Mouse (Mus musculus): Measurements from ENCODE around the gene Fam173a. TPM values are rescaled to one million over a fixed set of nuclear protein-coding genes. Genes with fewer than 3 reads are reported as not detected.
"Not testable (repeated sequence)": the region's sequence is repeated elsewhere in the genome, so short reads cannot be mapped to it uniquely, and the experiment has no call there.

Gene Fam173a
- polyA plus RNA-seq, 1 experiment from 2014 or later, result 92.6 TPM

DNA sequence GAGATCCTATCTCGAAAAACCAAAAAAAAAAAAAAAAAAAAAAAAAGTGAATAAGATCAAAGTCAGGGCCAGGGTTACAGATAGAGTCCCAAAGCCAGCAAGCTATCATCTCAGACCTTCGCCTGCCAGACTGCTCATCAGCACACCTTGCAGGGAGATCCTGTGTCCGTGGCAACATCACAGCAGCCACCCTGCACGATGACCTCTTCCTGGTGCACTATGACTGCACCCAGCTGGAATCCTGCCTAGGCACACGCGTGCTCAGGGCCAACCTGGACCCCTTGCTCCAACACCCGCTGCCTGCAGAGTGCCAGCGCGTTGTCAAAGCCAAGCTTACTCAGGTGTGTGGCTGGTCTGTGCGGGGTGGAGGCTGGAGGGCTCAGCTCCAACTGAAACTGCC is 48.4 kb downstream of the Fam173a start:
- Histone ChIP-seq H3K36me3 (replicated peaks) (no peaks in the 10 kb centered on the region), H3K4me3 (no peak overlapping the region), H3K27me3 (replicated peaks) (no peaks in the 10 kb centered on the region), H3K4me1 (no peaks in the 10 kb centered on the region), H3K9ac (no peak overlapping the region), H3K4me2 (no peak overlapping the region), H3K9me3 (no peaks in the 10 kb centered on the region), H3K27ac (no peak overlapping the region)
- no peak for ATAC-seq (replicated peaks)
- 80% methylated on average over 10 of the region's 10 CpGs for WGBS

DNA sequence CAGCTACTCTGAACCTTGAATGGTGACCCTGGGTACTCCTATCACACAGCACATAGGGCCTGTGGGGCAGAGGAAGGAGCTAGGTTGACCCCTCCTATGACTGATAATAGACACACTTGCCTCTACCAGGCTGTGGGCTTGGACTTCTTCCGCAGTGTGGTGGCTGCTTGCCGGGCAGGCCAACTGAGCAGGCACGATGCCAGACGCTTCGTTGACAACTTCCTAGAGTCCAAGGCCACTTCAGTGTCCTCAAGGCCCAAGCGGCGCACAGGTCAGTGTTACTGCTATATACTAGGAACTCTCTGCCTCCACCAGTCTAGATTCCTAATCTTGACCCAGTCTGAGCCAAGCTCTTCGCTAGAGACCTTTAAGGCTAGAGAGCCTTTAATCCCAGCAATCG is 48.9 kb downstream of the Fam173a start:
- H3K9me3 ChIP-seq, result no peaks in the 10 kb centered on the region
- no peak overlapping the region for H3K27ac ChIP-seq
- H3K4me1 ChIP-seq, result no peaks in the 10 kb centered on the region
- ATAC-seq (replicated peaks), result no peak
- no peak overlapping the region for H3K4me2 ChIP-seq
- WGBS, result 89% methylated on average over 9 of the region's 9 CpGs
- H3K36me3 ChIP-seq (replicated peaks), result no peaks in the 10 kb centered on the region
- H3K9ac ChIP-seq, result no peak overlapping the region
- H3K27me3 ChIP-seq (replicated peaks), result no peaks in the 10 kb centered on the region
- no peak overlapping the region for H3K4me3 ChIP-seq

DNA sequence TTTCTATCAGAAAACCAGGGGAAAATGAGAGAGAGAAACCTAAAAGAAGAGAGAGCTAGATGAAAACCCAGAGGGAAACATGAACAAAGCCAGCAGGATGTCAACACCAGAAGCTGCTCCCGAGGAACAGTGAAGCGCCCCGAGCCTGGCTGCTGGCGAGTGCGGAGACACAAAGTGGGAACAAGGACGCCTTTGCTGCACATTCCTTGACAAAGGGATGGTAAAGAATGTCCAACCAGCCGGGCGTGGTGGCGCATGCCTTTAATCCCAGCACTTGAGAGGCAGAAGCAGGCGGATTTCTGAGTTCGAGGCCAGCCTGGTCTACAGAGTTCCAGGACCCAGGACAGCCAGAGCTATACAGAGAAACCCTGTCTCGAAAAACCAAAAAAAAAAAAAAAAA is 51.2 kb downstream of the Fam173a start:
- H3K36me3 ChIP-seq (replicated peaks); H3K9me3 ChIP-seq; H3K27me3 ChIP-seq (replicated peaks); ATAC-seq (replicated peaks); H3K9ac ChIP-seq; H3K4me1 ChIP-seq; H3K4me2 ChIP-seq; H3K4me3 ChIP-seq; H3K27ac ChIP-seq: not testable (repeated sequence)
- 70% methylated on average over 12 of the region's 12 CpGs for WGBS

Small RNA genes lying within 50 kb of the gene (microRNA-seq; reads per million reads assigned to microRNA genes)
- gene Gm25083, result not detected
- not detected for gene Mir3082
- gene Mir6966, result not detected

Other genes with a start within 250 kb of the Fam173a start
- 10.7 and 15.2 TPM in 2 replicates for gene Sox8, start 222.2 kb downstream of the Fam173a start, polyA plus RNA-seq (2015; fragmentation: Nextera tagmentation; extraction: Ambion mirVana)
- 23.2 and 24.9 TPM in 2 replicates for gene Lmf1, start 213.8 kb downstream of the Fam173a start, polyA plus RNA-seq (2015; fragmentation: Nextera tagmentation; extraction: Ambion mirVana)
- gene Gng13, start 75.7 kb downstream of the Fam173a start, polyA plus RNA-seq (2015; fragmentation: Nextera tagmentation; extraction: Ambion mirVana), result 3.5 and 4.0 TPM in 2 replicates
- 5.7 and 6.3 TPM in 2 replicates for gene Chtf18, start 65.5 kb downstream of the Fam173a start, polyA plus RNA-seq (2015; fragmentation: Nextera tagmentation; extraction: Ambion mirVana)
- 27.7 and 30.5 TPM in 2 replicates for gene Rpusd1, start 65.2 kb downstream of the Fam173a start, polyA plus RNA-seq (2015; fragmentation: Nextera tagmentation; extraction: Ambion mirVana)
- not detected in 2 replicates for gene Mslnl, start 56.9 kb downstream of the Fam173a start, polyA plus RNA-seq (2015; fragmentation: Nextera tagmentation; extraction: Ambion mirVana)
- 0.32 and 0.43 TPM in 2 replicates for gene Msln, start 38.5 kb downstream of the Fam173a start, polyA plus RNA-seq (2015; fragmentation: Nextera tagmentation; extraction: Ambion mirVana)
- gene Narfl, start 19.1 kb downstream of the Fam173a start, polyA plus RNA-seq (2015; fragmentation: Nextera tagmentation; extraction: Ambion mirVana), result 30.3 and 32.6 TPM in 2 replicates
- 160 TPM in 2 replicates for gene Haghl, start 7.2 kb downstream of the Fam173a start, polyA plus RNA-seq (2015; fragmentation: Nextera tagmentation; extraction: Ambion mirVana)
- 0.24 and 0.44 TPM in 2 replicates for gene Ccdc78, start 6.3 kb downstream of the Fam173a start, polyA plus RNA-seq (2015; fragmentation: Nextera tagmentation; extraction: Ambion mirVana)
- gene AC134908.4, start 2.8 kb upstream of the Fam173a start, polyA plus RNA-seq (2015; fragmentation: Nextera tagmentation; extraction: Ambion mirVana), result 1.3 TPM in 1 of 2 replicates, not detected in the other
- 32.6 and 36.3 TPM in 2 replicates for gene Metrn, start 4.2 kb upstream of the Fam173a start, polyA plus RNA-seq (2015; fragmentation: Nextera tagmentation; extraction: Ambion mirVana)
- gene Fbxl16, start 16.2 kb upstream of the Fam173a start, polyA plus RNA-seq (2015; fragmentation: Nextera tagmentation; extraction: Ambion mirVana), result 50.8 and 50.9 TPM in 2 replicates
- gene Wdr24, start 30.7 kb upstream of the Fam173a start, polyA plus RNA-seq (2015; fragmentation: Nextera tagmentation; extraction: Ambion mirVana), result 35.2 and 36.7 TPM in 2 replicates
- 61.9 and 63.0 TPM in 2 replicates for gene Jmjd8, start 36.0 kb upstream of the Fam173a start, polyA plus RNA-seq (2015; fragmentation: Nextera tagmentation; extraction: Ambion mirVana)
- 373 and 381 TPM in 2 replicates for gene Stub1, start 40.5 kb upstream of the Fam173a start, polyA plus RNA-seq (2015; fragmentation: Nextera tagmentation; extraction: Ambion mirVana)
- 54.8 and 57.8 TPM in 2 replicates for gene Rhbdl1, start 44.4 kb upstream of the Fam173a start, polyA plus RNA-seq (2015; fragmentation: Nextera tagmentation; extraction: Ambion mirVana)
- gene Gm20683, start 48.9 kb upstream of the Fam173a start, polyA plus RNA-seq (2015; fragmentation: Nextera tagmentation; extraction: Ambion mirVana), result 14.2 and 14.7 TPM in 2 replicates
- gene Rhot2, start 52.0 kb upstream of the Fam173a start, polyA plus RNA-seq (2015; fragmentation: Nextera tagmentation; extraction: Ambion mirVana), result 17.2 and 18.3 TPM in 2 replicates
- 19.7 and 23.3 TPM in 2 replicates for gene Wdr90, start 68.6 kb upstream of the Fam173a start, polyA plus RNA-seq (2015; fragmentation: Nextera tagmentation; extraction: Ambion mirVana)
- gene Mcrip2, start 75.9 kb upstream of the Fam173a start, polyA plus RNA-seq (2015; fragmentation: Nextera tagmentation; extraction: Ambion mirVana), result 18.5 and 19.8 TPM in 2 replicates
- gene Mettl26, start 82.2 kb upstream of the Fam173a start, polyA plus RNA-seq (2015; fragmentation: Nextera tagmentation; extraction: Ambion mirVana), result 70.5 and 71.1 TPM in 2 replicates
- gene Wfikkn1, start 88.0 kb upstream of the Fam173a start, polyA plus RNA-seq (2015; fragmentation: Nextera tagmentation; extraction: Ambion mirVana), result 0.47 and 0.54 TPM in 2 replicates
- 56.7 and 57.5 TPM in 2 replicates for gene Rab40c, start 126.8 kb upstream of the Fam173a start, polyA plus RNA-seq (2015; fragmentation: Nextera tagmentation; extraction: Ambion mirVana)
- 71.9 and 75.8 TPM in 2 replicates for gene Pigq, start 152.0 kb upstream of the Fam173a start, polyA plus RNA-seq (2015; fragmentation: Nextera tagmentation; extraction: Ambion mirVana)
- gene Nhlrc4, start 152.1 kb upstream of the Fam173a start, polyA plus RNA-seq (2015; fragmentation: Nextera tagmentation; extraction: Ambion mirVana), result 0.73 and 0.80 TPM in 2 replicates
- 3.1 and 6.1 TPM in 2 replicates for gene A930017K11Rik, start 159.7 kb upstream of the Fam173a start, polyA plus RNA-seq (2015; fragmentation: Nextera tagmentation; extraction: Ambion mirVana)
- 22.2 and 23.8 TPM in 2 replicates for gene Capn15, start 192.9 kb upstream of the Fam173a start, polyA plus RNA-seq (2015; fragmentation: Nextera tagmentation; extraction: Ambion mirVana)